Mouse (Mus musculus) thymus, adult 2 months (tissue): ENCODE measurements around the gene Mast3.

ENCODE experiments used
- CTCF ChIP-seq: fragments of 200-500 bp; IDR thresholded peaks from 2 replicates; pipeline ENCODE4 v1.5.1; 2012; ENCODE audit warnings: mild to moderate bottlenecking, control low read depth, low read length, moderate library complexity, borderline replicate concordance; ENCODE audit not compliant: control insufficient read depth, poor library complexity, insufficient read depth; ENCODE audit errors: extremely low read depth
- POLR2A ChIP-seq: fragments of 200-500 bp; IDR thresholded peaks from 2 replicates; pipeline ENCODE4 v1.6.1; 2012; ENCODE audit warnings: mild to moderate bottlenecking, low read length, control low read depth, moderate library complexity; ENCODE audit not compliant: control insufficient read depth, poor library complexity, insufficient read depth; ENCODE audit errors: extremely low read depth

DNA sequence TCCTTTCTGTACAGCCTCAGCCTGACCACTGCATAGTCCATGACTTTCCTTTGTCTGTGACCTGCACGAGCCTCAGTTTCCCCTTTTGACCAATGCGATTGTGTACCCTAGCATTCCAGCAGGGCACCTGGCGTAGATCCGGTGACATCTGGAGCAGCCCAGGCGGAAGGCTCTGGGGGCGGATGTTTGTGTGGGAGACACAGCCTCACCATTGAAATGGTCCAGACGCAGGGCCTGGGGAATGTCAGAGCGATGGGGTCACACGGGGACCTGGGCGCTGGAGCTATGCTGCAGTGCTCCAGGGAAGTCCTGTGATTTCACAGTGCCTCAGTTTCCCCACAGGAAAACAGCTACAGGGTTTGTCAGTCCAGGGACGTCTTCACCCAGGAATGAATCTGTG is 62.7 kb downstream of the Mast3 start:
- TF ChIP-seq CTCF (no peak), POLR2A (no peak)
